Mouse (Mus musculus) olfactory bulb, adult 2 months (tissue): ENCODE results near the gene Kyat3. TPM values are rescaled to one million over a fixed set of nuclear protein-coding genes. Genes with fewer than 3 reads are reported as not detected.

ENCODE experiments used
- H3K27ac ChIP-seq: fragments of 200-500 bp; 2 replicates; pipeline ENCODE4 v1.5.1; 2012; ENCODE audit warnings: low read depth, low read length; ENCODE audit not compliant: insufficient read depth
- H3K4me1 ChIP-seq: fragments of 200-500 bp; 2 replicates; pipeline ENCODE4 v1.6.1; 2012; ENCODE audit warnings: low read length; ENCODE audit not compliant: control insufficient read depth, insufficient read depth
- H3K4me3 ChIP-seq: fragments of 200-500 bp; 2 replicates; pipeline ENCODE4 v1.5.1; 2012; ENCODE audit warnings: mild to moderate bottlenecking, low read depth, low read length, moderate library complexity; ENCODE audit not compliant: insufficient read depth
- CTCF ChIP-seq: fragments of 200-500 bp; IDR thresholded peaks from 2 replicates; pipeline ENCODE4 v1.5.1; 2012; ENCODE audit warnings: low read depth, mild to moderate bottlenecking, low read length, moderate library complexity; ENCODE audit not compliant: insufficient read depth
- POLR2A ChIP-seq: fragments of 200-500 bp; IDR thresholded peaks from 2 replicates; pipeline ENCODE4 v1.6.1; 2012; ENCODE audit warnings: mild to moderate bottlenecking, low read depth, low read length, moderate library complexity; ENCODE audit not compliant: insufficient read depth
- WGBS: fragments of 180-500 bp; shearing (Covaris S2); methylation state at CpG from one replicate; pipeline ENCODE4 v1.1.7; 2018; 5-methylcytosine and 5-hydroxymethylcytosine counted together
- polyA plus RNA-seq: library from polyadenylated mRNA; stranded (reverse); fragments of >200 nt; gene quantifications from 2 replicates; pipeline ENCODE4 v1.2.4, GENCODE M21; 2012; ENCODE audit warnings: low replicate concordance; ENCODE audit not compliant: missing spikeins, insufficient read depth, insufficient read length

Gene Kyat3
- polyA plus RNA-seq, 1 experiment, result not detected

DNA sequence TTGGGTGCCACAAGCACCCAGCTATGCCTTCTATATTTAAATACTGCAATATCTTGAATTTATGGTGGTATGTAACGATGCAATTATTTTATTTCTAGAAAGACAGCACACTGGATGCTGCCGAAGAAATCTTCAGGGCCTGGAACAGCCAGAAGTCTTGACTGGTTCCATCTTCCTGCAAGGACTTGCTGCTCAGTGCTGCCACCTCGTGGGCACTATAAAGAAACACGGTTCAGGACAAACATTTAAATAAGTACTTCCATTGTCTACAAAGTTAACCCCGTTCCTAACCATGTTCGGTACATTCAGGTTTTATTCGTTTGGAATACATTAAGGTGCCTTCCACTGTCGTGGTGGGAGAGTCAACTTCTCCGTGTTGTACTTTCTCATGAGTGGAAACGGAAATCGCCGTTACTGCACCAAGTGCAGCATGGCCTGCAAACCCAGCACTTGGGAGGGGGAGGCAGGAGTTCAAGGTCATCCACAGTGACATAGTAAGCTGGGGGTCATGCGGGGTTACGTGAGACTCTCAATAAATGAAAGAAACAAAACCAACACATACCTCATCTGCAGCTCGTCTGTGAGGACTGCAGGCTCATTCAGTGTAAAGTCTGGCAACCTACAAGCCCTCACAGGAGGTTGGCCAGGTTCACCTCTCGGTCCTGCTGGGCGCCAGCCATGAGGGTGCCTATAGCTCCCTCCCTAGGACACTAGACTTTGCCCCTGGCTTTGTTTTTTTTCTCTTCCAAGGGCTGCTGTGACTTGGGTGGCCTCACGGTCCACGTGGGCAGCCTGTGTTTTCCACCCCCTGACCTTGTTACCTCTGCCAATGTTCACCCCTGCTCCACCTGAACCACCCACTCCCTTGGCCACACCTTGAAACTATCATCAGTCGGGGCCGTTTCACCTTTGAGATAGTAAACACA, 43.4 kb downstream of the Kyat3 start:
- Histone ChIP-seq H3K4me1 (peaks cover 3% of the 10 kb centered on the region), H3K4me3 (no peak overlapping the region), H3K27ac (no peak overlapping the region)
- WGBS, result 62% methylated on average over 21 of the region's 21 CpGs
- TF ChIP-seq POLR2A (no peak), CTCF (no peak)

DNA sequence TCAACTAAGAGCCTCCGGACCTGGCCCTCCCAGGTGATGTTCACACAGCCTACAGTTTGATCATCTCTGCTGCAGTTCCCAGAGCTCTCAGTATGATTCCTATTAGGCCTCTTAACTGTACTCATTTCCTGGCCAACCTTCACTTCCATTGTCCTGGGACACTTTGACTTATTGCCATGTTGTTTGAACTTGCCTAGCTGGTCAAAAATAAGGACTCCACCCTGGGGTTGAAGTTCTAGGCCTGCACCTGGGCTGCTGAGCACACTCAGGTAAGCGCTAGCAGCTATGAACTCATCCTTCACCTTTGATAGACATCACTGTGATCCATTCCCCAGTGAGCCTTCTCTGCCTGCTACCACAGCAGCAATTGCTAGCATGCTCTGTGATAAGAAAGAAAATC, 44.2 kb downstream of the Kyat3 start:
- Histone ChIP-seq H3K4me1 (peaks cover 3% of the 10 kb centered on the region), H3K4me3 (no peak overlapping the region), H3K27ac (no peak overlapping the region)
- 100% methylated on average over 2 of the region's 2 CpGs for WGBS
- no peak for TF ChIP-seq POLR2A
- TF ChIP-seq CTCF, result no peak

DNA sequence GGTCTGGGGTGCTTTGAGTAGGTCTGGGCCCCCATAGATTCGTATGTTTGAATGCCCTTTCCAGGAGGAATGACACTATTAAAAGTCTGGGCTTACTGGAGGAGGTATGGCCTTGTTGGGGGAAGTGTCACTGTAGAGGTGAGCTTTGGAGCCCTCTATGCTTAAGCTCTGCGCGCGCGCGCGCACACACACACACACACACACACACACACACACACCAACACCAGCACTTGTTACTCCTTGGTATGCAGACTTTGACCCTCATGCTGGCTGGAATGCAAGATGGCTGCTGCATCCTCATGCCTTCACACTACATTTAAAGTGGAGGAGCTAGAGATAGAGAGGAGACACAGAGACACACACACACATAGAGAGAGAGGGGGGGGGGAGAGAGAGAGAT, 46.8 kb downstream of the Kyat3 start:
- WGBS, result 94% methylated on average over 7 of the region's 7 CpGs
- no peak for TF ChIP-seq CTCF
- no peaks in the 10 kb centered on the region; the same call in 1 of the 2 replicates for H3K4me1 ChIP-seq

GRCm38 (mm10) chr3:142749131-142749530, 48.3 kb downstream of the Kyat3 start:
- H3K27ac ChIP-seq, result no peak overlapping the region
- 69% methylated on average over 16 of the region's 16 CpGs for WGBS
- TF ChIP-seq CTCF (no peak), POLR2A (no peak)
- no peak overlapping the region for H3K4me3 ChIP-seq
- H3K4me1 ChIP-seq, result no peaks in the 10 kb centered on the region; the same call in 1 of the 2 replicates

More for the DNA sequence above, 46.8 kb downstream of the Kyat3 start:
- no peak overlapping the region for H3K27ac ChIP-seq
- H3K4me3 ChIP-seq, result no peak overlapping the region

DNA sequence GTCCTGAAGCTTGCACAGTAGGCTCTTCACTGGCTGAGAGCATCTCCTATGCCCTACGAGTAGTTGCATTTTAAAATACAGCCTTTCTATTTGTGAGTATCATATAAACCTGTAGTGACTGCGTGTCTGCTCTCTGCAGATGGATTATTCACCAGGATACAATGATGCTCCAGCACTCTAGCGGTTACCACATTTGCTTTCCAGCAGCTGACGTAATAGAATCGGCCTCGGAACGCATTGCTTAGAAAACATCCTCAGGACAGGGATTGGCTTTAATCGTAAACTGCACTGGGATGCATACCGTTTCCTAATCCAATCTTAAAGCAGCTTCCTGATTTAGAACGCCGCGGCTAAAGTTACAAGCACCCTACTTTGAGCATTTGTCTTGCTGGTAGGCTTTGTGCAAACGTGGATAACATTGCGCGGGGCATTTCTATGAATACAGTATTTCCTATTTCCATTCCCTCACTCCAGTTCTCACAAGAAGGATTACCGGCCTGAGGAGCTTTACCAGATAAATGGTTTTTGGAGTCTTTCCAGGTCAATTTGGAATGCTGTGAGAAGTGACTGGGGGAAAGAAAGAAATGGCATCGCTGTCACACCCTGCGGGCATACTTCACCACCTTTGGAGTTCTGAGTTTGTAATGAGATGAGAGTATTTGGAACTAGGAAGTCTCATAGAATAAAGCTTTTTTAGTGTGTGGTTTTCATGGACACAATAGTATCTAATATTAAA, 54.4 kb downstream of the Kyat3 start:
- TF ChIP-seq POLR2A (no peak), CTCF (no peak)
- H3K27ac ChIP-seq, result no peak overlapping the region
- no peak overlapping the region for H3K4me3 ChIP-seq
- 58% methylated on average over 18 of the region's 18 CpGs for WGBS
- H3K4me1 ChIP-seq, result no peaks in the 10 kb centered on the region

DNA sequence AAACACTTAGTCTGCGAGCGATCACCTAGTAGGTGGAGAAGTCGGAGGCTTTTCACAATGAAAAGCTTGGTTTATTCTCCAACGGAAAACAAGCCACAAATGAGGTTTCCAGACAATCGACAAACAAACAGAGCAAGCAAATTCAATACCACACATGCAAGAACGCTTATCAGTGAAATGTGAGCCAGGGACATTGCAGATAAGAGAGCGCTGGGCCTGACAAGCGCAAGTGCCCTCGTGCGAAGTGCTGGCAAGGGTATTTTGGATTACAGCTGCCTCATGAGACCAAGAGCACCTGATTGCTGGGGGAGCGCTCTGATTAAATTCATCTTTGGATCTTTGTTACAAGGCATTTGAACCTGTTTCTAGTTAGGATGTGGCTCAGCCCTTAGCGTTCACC, 57.0 kb downstream of the Kyat3 start:
- 79% methylated on average over 12 of the region's 12 CpGs for WGBS
- no peaks in the 10 kb centered on the region for H3K4me1 ChIP-seq
- TF ChIP-seq CTCF, result no peak
- no peak for TF ChIP-seq POLR2A
- no peak overlapping the region for H3K27ac ChIP-seq
- H3K4me3 ChIP-seq, result no peak overlapping the region

GRCm38 (mm10) chr3:142758593-142758992, 57.7 kb downstream of the Kyat3 start:
- no peak overlapping the region for H3K4me3 ChIP-seq
- H3K4me1 ChIP-seq, result no peaks in the 10 kb centered on the region
- WGBS, result 92% methylated on average over 7 of the region's 7 CpGs
- TF ChIP-seq CTCF, result no peak
- no peak for TF ChIP-seq POLR2A
- H3K27ac ChIP-seq, result no peak overlapping the region

- Histone ChIP-seq H3K27ac (no peak overlapping the region), H3K4me3 (no peak overlapping the region), H3K4me1 (no peaks in the 10 kb centered on the region)
- 64% methylated on average over 6 of the region's 6 CpGs for WGBS
- no peak for TF ChIP-seq CTCF
- no peak for TF ChIP-seq POLR2A
Observed at GRCm38 (mm10) chr3:142760356-142760755, 59.5 kb downstream of the Kyat3 start.
